Mouse (Mus musculus): ENCODE measurements around the gene Coq10a. TPM values are rescaled to one million over a fixed set of nuclear protein-coding genes. Genes with fewer than 3 reads are reported as not detected.

The Coq10a gene
- polyA plus RNA-seq, 1 experiment, result 0.49 TPM

- Histone ChIP-seq H3K9me3 (ENCODE audit: control insufficient read depth, low read length) (no peaks in the 10 kb centered on the region), H3K4me1 (ENCODE audit: control insufficient read depth) (peaks cover 51% of the 10 kb centered on the region), H3K36me3 (ENCODE audit: control insufficient read depth) (peaks cover 19% of the 10 kb centered on the region), H3K27me3 (ENCODE audit: control insufficient read depth) (no peaks in the 10 kb centered on the region), H3K4me3 (replicated peaks) (peak overlapping the region; percentile 87)
- TF ChIP-seq TAL1 (IDR thresholded peaks at IDR 0.05; ENCODE audit: low read length), result no peak
- no peak for TF ChIP-seq GATA1 (IDR thresholded peaks at IDR 0.05; ENCODE audit: low read length)
Measured at GRCm38 (mm10) chr10:128369218-128369543, 384 bp upstream of the Coq10a start.

- H3K36me3 ChIP-seq (ENCODE audit: control insufficient read depth), result peaks cover 30% of the 10 kb centered on the region
- peaks cover 43% of the 10 kb centered on the region for H3K4me1 ChIP-seq (ENCODE audit: control insufficient read depth)
- no peaks in the 10 kb centered on the region for H3K9me3 ChIP-seq (ENCODE audit: control insufficient read depth, low read length)
- TF ChIP-seq GATA1 (IDR thresholded peaks at IDR 0.05; ENCODE audit: low read length), result no peak
- H3K27me3 ChIP-seq (ENCODE audit: control insufficient read depth), result no peaks in the 10 kb centered on the region
- H3K4me3 ChIP-seq (replicated peaks), result peak overlapping the region; percentile 87
Measured at GRCm38 (mm10) chr10:128367899-128368401, 847 bp downstream of the Coq10a start.

GRCm38 (mm10) chr10:128362568-128362967 lies 6.2 kb downstream of the Coq10a start:
- H3K27me3 ChIP-seq (ENCODE audit: control insufficient read depth), result no peaks in the 10 kb centered on the region
- no peaks in the 10 kb centered on the region for H3K9me3 ChIP-seq (ENCODE audit: control insufficient read depth, low read length)
- H3K4me3 ChIP-seq (replicated peaks), result no peak overlapping the region
- H3K4me1 ChIP-seq (ENCODE audit: control insufficient read depth), result peaks cover 16% of the 10 kb centered on the region
- H3K36me3 ChIP-seq (ENCODE audit: control insufficient read depth), result peaks cover 84% of the 10 kb centered on the region
- TF ChIP-seq GATA1 (IDR thresholded peaks at IDR 0.05; ENCODE audit: low read length) (no peak), TAL1 (IDR thresholded peaks at IDR 0.05; ENCODE audit: low read length) (no peak)

DNA sequence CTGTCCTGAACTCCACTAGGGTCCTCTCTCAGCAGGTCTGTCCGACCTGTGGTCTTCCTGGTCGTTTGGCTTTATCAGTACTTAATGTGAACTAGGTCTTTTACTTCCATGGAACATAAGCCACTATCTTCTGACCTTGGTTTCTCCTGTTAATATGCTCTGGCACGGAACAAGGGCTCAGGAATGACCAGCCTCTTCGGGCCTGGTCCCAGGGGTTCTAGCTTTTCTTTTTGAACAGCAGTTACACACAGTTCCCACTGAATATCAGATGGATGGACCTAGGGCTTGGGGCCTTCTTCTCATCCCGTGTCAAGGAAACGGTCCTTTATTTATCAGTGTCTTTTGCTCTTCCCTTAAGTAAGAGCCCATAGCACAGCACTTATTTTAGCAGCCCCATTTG lies 7.0 kb downstream of the Coq10a start:
- no peak overlapping the region for H3K4me3 ChIP-seq (replicated peaks)
- H3K36me3 ChIP-seq (ENCODE audit: control insufficient read depth), result peaks cover 91% of the 10 kb centered on the region
- TF ChIP-seq TAL1 (IDR thresholded peaks at IDR 0.05; ENCODE audit: low read length), result no peak
- TF ChIP-seq GATA1 (IDR thresholded peaks at IDR 0.05; ENCODE audit: low read length), result no peak
- H3K9me3 ChIP-seq (ENCODE audit: control insufficient read depth, low read length), result no peaks in the 10 kb centered on the region
- H3K4me1 ChIP-seq (ENCODE audit: control insufficient read depth), result peaks cover 9% of the 10 kb centered on the region
- no peaks in the 10 kb centered on the region for H3K27me3 ChIP-seq (ENCODE audit: control insufficient read depth)

DNA sequence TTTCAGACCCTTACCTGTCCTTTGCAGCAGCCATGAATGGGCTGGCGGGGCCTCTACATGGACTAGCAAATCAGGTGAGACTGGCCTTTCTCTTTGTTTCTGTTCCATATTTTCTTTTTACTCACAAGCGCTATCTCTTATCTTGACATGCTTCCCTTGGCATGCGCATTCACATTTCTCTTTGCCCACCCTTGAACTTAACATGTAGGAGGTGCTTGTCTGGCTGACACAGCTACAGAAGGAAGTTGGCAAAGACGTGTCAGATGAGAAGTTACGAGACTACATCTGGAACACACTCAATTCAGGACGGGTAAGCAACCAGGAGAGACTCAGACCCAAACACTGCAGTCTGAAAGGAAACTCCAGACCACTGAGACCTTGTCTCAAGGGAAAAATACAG lies 9.6 kb downstream of the Coq10a start:
- H3K4me1 ChIP-seq (ENCODE audit: control insufficient read depth), result no peaks in the 10 kb centered on the region
- no peak overlapping the region for H3K4me3 ChIP-seq (replicated peaks)
- no peaks in the 10 kb centered on the region for H3K27me3 ChIP-seq (ENCODE audit: control insufficient read depth)
- no peaks in the 10 kb centered on the region for H3K9me3 ChIP-seq (ENCODE audit: control insufficient read depth, low read length)
- TF ChIP-seq TAL1 (IDR thresholded peaks at IDR 0.05; ENCODE audit: low read length) (no peak), GATA1 (IDR thresholded peaks at IDR 0.05; ENCODE audit: low read length) (no peak)
- H3K36me3 ChIP-seq (ENCODE audit: control insufficient read depth), result peaks cover 98% of the 10 kb centered on the region

- Histone ChIP-seq H3K9me3 (ENCODE audit: control insufficient read depth, low read length) (no peaks in the 10 kb centered on the region), H3K4me1 (ENCODE audit: control insufficient read depth) (no peaks in the 10 kb centered on the region), H3K36me3 (ENCODE audit: control insufficient read depth) (peaks cover 98% of the 10 kb centered on the region), H3K4me3 (replicated peaks) (no peak overlapping the region), H3K27me3 (ENCODE audit: control insufficient read depth) (no peaks in the 10 kb centered on the region)
- TF ChIP-seq TAL1 (IDR thresholded peaks at IDR 0.05; ENCODE audit: low read length) (no peak), GATA1 (IDR thresholded peaks at IDR 0.05; ENCODE audit: low read length) (no peak)
Measured at GRCm38 (mm10) chr10:128358796-128359195, 10.0 kb downstream of the Coq10a start.

GRCm38 (mm10) chr10:128347541-128347940 lies 21.3 kb downstream of the Coq10a start:
- H3K36me3 ChIP-seq (ENCODE audit: control insufficient read depth), result peaks cover 74% of the 10 kb centered on the region
- TF ChIP-seq TAL1 (IDR thresholded peaks at IDR 0.05; ENCODE audit: low read length) (no peak), GATA1 (IDR thresholded peaks at IDR 0.05; ENCODE audit: low read length) (no peak)
- no peaks in the 10 kb centered on the region for H3K9me3 ChIP-seq (ENCODE audit: control insufficient read depth, low read length)
- H3K4me1 ChIP-seq (ENCODE audit: control insufficient read depth), result peaks cover 45% of the 10 kb centered on the region
- no peaks in the 10 kb centered on the region for H3K27me3 ChIP-seq (ENCODE audit: control insufficient read depth)
- H3K4me3 ChIP-seq (replicated peaks), result no peak overlapping the region

DNA sequence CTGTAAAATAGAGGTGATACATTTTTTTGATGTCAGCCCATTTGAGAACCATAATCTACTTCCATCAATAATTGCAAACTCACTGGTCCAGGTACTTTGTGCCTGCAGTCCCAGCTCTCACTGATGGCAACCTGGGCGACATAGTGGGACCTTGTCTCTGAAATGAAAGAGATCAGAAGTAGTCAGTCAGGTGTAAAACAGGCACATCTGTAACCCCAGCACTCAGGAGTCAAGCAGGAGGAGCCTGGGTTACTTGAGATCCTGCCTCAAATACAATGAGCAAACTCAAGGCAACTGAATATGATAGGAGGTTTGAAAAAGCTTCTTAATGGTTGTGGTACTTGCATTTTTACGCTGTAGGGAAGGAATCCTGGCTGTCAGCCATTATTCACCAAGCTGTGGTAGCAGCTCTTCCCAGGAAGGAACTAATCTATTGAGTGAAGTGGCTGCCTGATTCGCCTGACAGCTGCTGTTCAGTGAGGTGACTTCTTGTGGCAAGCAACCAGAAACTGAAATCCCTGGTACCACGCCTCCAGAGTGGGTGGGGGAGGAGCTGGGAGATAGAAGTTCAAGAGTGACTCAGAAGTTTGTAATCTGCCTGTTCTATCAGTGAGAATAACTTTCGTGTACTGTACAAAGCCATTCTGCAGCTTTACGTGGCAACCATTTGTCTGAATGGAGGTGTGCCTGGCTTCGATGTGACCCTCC lies 24.1 kb downstream of the Coq10a start:
- H3K27me3 ChIP-seq (ENCODE audit: control insufficient read depth), result no peaks in the 10 kb centered on the region
- no peaks in the 10 kb centered on the region for H3K9me3 ChIP-seq (ENCODE audit: control insufficient read depth, low read length)
- peaks cover 72% of the 10 kb centered on the region for H3K36me3 ChIP-seq (ENCODE audit: control insufficient read depth)
- peak overlapping the region; percentile 48 for H3K4me3 ChIP-seq (replicated peaks)
- peaks cover 70% of the 10 kb centered on the region for H3K4me1 ChIP-seq (ENCODE audit: control insufficient read depth)
- TF ChIP-seq GATA1 (IDR thresholded peaks at IDR 0.05; ENCODE audit: low read length), result peak; percentile 85
- no peak for TF ChIP-seq TAL1 (IDR thresholded peaks at IDR 0.05; ENCODE audit: low read length)

- Histone ChIP-seq H3K4me1 (ENCODE audit: control insufficient read depth) (peaks cover 81% of the 10 kb centered on the region), H3K4me3 (replicated peaks) (no peak overlapping the region), H3K36me3 (ENCODE audit: control insufficient read depth) (peaks cover 72% of the 10 kb centered on the region), H3K27me3 (ENCODE audit: control insufficient read depth) (no peaks in the 10 kb centered on the region), H3K9me3 (ENCODE audit: control insufficient read depth, low read length) (no peaks in the 10 kb centered on the region)
- TF ChIP-seq GATA1 (IDR thresholded peaks at IDR 0.05; ENCODE audit: low read length), result no peak
Measured at GRCm38 (mm10) chr10:128343436-128343835, 25.4 kb downstream of the Coq10a start.

DNA sequence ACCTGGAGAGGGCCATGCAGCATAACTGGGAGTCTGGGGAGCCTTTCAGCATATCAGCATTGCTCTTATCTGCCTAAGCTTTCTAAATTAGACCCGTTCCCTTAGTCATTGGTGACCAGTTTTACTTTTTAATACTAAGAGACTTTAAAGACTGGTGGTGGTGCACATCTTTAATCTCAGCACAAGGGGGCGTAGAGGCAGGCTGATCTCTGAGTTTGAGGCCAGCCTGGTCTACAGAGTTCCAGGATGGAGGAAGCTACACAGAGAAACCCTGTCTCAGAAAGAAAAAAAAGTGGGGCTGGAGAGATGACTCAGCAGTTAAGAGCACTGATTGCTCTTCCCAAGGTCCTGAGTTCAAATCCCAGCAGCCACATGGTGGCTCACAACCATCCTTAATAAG lies 28.5 kb downstream of the Coq10a start:
- TF ChIP-seq TAL1 (IDR thresholded peaks at IDR 0.05; ENCODE audit: low read length), result no peak
- TF ChIP-seq GATA1 (IDR thresholded peaks at IDR 0.05; ENCODE audit: low read length), result no peak
- Histone ChIP-seq H3K4me3 (replicated peaks) (peak overlapping the region; percentile 5), H3K36me3 (ENCODE audit: control insufficient read depth) (peaks cover 49% of the 10 kb centered on the region)

More for the DNA sequence above, 28.5 kb downstream of the Coq10a start:
- Histone ChIP-seq H3K27me3 (ENCODE audit: control insufficient read depth) (no peaks in the 10 kb centered on the region), H3K4me1 (ENCODE audit: control insufficient read depth) (peaks cover 89% of the 10 kb centered on the region), H3K9me3 (ENCODE audit: control insufficient read depth, low read length) (no peaks in the 10 kb centered on the region)

Measured in erythroblast, embryonic 14.5 days (primary cell).